Comparison of ENCODE assay signal across 9 mouse cellular contexts in genomic region chr4:42954297-42954696, GRCm38 (mm10). TPM values are rescaled to one million over a fixed set of nuclear protein-coding genes. Genes with fewer than 3 reads are reported as not detected.
DNase-seq lines count a peak whose midpoint lies in the region; ATAC-seq and TF ChIP-seq lines count a peak whose summit lies in the region.
"Had no signal": no experiment of that assay in that cellular context is flagged by ENCODE, and none has a peak within 500 bp of the region (broad histone marks: within the 10 kb centered on the region; RNA-seq: fewer than 3 reads in every experiment).

No protein-coding gene starts in this region.

- TF ChIP-seq EP300 in stomach, postnatal 0 days (optimal IDR thresholded peaks at IDR 0.05), result no peak

- H3K36me3 ChIP-seq in kidney, embryonic 14.5 days (ENCODE audit: control insufficient read depth, insufficient read depth, low read length), result peaks cover 15% of the 10 kb centered on the region
- H3K36me3 ChIP-seq in hindbrain, embryonic 16.5 days (ENCODE audit: control insufficient read depth, insufficient read depth, low read length), result peaks cover 23% of the 10 kb centered on the region
- H3K36me3 ChIP-seq in limb, embryonic 10.5 days, result peaks cover 38% of the 10 kb centered on the region
- no peaks in the 10 kb centered on the region for H3K36me3 ChIP-seq in myocyte (ENCODE audit: control insufficient read depth, insufficient read depth)
- peaks cover 2% of the 10 kb centered on the region; the same call in 1 of the 2 replicates for H3K36me3 ChIP-seq in stomach, postnatal 0 days (ENCODE audit: control insufficient read depth, insufficient read depth, low read length)

- WGBS in kidney, embryonic 14.5 days, result 6% methylated on average over 10 of the region's 10 CpGs
- 3% methylated on average over 10 of the region's 10 CpGs for WGBS in hindbrain, embryonic 16.5 days
- 7% methylated on average over 10 of the region's 10 CpGs for WGBS in limb, embryonic 10.5 days
- WGBS in stomach, postnatal 0 days, result 9% methylated on average over 10 of the region's 10 CpGs

- H3K4me1 ChIP-seq in kidney, embryonic 14.5 days (ENCODE audit: control insufficient read depth, insufficient read depth, low read length), result peaks cover 10% of the 10 kb centered on the region; the same call in 1 of the 2 replicates
- peaks cover 40% of the 10 kb centered on the region for H3K4me1 ChIP-seq in hindbrain, embryonic 16.5 days (ENCODE audit: control insufficient read depth, insufficient read depth, low read depth, low read length)
- peaks cover 42% of the 10 kb centered on the region for H3K4me1 ChIP-seq in limb, embryonic 10.5 days
- no peaks in the 10 kb centered on the region for H3K4me1 ChIP-seq in stomach, postnatal 0 days (replicated peaks; ENCODE audit: control insufficient read depth, insufficient read depth)

- no peak overlapping the region for H3K27ac ChIP-seq in kidney, embryonic 14.5 days (ENCODE audit: low read depth, low read length)
- H3K27ac ChIP-seq in hindbrain, embryonic 16.5 days (ENCODE audit: low read depth, low read length), result peak overlapping the region; percentile 75
- H3K27ac ChIP-seq in limb, embryonic 10.5 days, result no peak overlapping the region
- H3K27ac ChIP-seq in stomach, postnatal 0 days (replicated peaks), result peak overlapping the region; percentile 81
- H3K27ac ChIP-seq: lung, embryonic 15.5 days had no signal

- no peak overlapping the region for H3K9ac ChIP-seq in kidney, embryonic 14.5 days (ENCODE audit: low read depth, low read length)
- H3K9ac ChIP-seq in hindbrain, embryonic 16.5 days (ENCODE audit: low read depth, low read length), result no peak overlapping the region; the same call in none of the 2 replicates
- no peak overlapping the region for H3K9ac ChIP-seq in stomach, postnatal 0 days (ENCODE audit: low read length)
- H3K9ac ChIP-seq: lung, embryonic 15.5 days had no signal

- H3K9me3 ChIP-seq in kidney, embryonic 14.5 days (ENCODE audit: control insufficient read depth, low read length), result no peaks in the 10 kb centered on the region
- no peaks in the 10 kb centered on the region for H3K9me3 ChIP-seq in hindbrain, embryonic 16.5 days (ENCODE audit: control insufficient read depth, low read length)
- H3K9me3 ChIP-seq in limb, embryonic 10.5 days (replicated peaks), result no peaks in the 10 kb centered on the region
- H3K9me3 ChIP-seq in stomach, postnatal 0 days (ENCODE audit: control insufficient read depth, low read length), result no peaks in the 10 kb centered on the region
- H3K9me3 ChIP-seq: lung, embryonic 15.5 days had no signal

- H3K27me3 ChIP-seq in kidney, embryonic 14.5 days (ENCODE audit: control insufficient read depth, insufficient read depth, low read length), result no peaks in the 10 kb centered on the region
- H3K27me3 ChIP-seq in hindbrain, embryonic 16.5 days (replicated peaks; ENCODE audit: control insufficient read depth, insufficient read depth, low read length), result no peaks in the 10 kb centered on the region
- no peaks in the 10 kb centered on the region; the same call in 1 of the 2 replicates for H3K27me3 ChIP-seq in limb, embryonic 10.5 days (ENCODE audit: low read depth, poor library complexity, severe bottlenecking)
- H3K27me3 ChIP-seq in myocyte (ENCODE audit: control insufficient read depth, insufficient read depth, insufficient read length), result no peaks in the 10 kb centered on the region
- no peaks in the 10 kb centered on the region for H3K27me3 ChIP-seq in stomach, postnatal 0 days (ENCODE audit: control insufficient read depth, insufficient read depth, low read length)
- H3K27me3 ChIP-seq: lung, embryonic 15.5 days had no signal

- DNase-seq in kidney, adult 18-20 months, result peak; percentile 78
- peak; percentile 90 to 93 for DNase-seq in cerebellum, postnatal 25 days
- peak; percentile 81 to 82 for DNase-seq in gastrocnemius, adult 8-10 months (ENCODE audit: low spot score in 2 of 2)
- peak; percentile 82 for DNase-seq in limb, embryonic 10.5 days (ENCODE audit: low spot score)
- DNase-seq in stomach, postnatal 0 days (ENCODE audit: low spot score), result peak; percentile 76

- peak; percentile 92 for TF ChIP-seq CTCF in stomach, postnatal 0 days (IDR thresholded peaks at IDR 0.05; ENCODE audit: low read depth)

- no peak overlapping the region for H3ac ChIP-seq in myocyte (ENCODE audit: control insufficient read depth, insufficient read length)

- no peak for ATAC-seq in kidney, embryonic 14.5 days (ENCODE audit: low FRiP score, low TSS enrichment)
- no peak for ATAC-seq in hindbrain, embryonic 16.5 days
- ATAC-seq in stomach, postnatal 0 days (ENCODE audit: low FRiP score, low TSS enrichment), result no peak

- no peak overlapping the region for H3K4me3 ChIP-seq in kidney, embryonic 14.5 days (ENCODE audit: low read length)
- peak overlapping the region; percentile 29; the same call in 1 of the 2 replicates for H3K4me3 ChIP-seq in hindbrain, embryonic 16.5 days (ENCODE audit: low read length)
- no peak overlapping the region for H3K4me3 ChIP-seq in limb, embryonic 10.5 days
- peak overlapping the region; percentile 42 for H3K4me3 ChIP-seq in myocyte
- H3K4me3 ChIP-seq in stomach, postnatal 0 days (ENCODE audit: low read depth, low read length), result no peak overlapping the region
- H3K4me3 ChIP-seq: lung, embryonic 15.5 days had no signal

- TF ChIP-seq POLR2A in myocyte (IDR thresholded peaks at IDR 0.05; ENCODE audit: insufficient read length, low read depth), result no peak

- H3K4me2 ChIP-seq in kidney, embryonic 14.5 days (replicated peaks; ENCODE audit: low read depth, low read length), result no peak overlapping the region
- peak overlapping the region; percentile 93 for H3K4me2 ChIP-seq in hindbrain, embryonic 16.5 days (ENCODE audit: low read length)
- H3K4me2 ChIP-seq in myocyte (ENCODE audit: low read depth), result peak overlapping the region; percentile 71
- H3K4me2 ChIP-seq in stomach, postnatal 0 days (replicated peaks; ENCODE audit: low read depth), result no peak overlapping the region
- H3K4me2 ChIP-seq: lung, embryonic 15.5 days had no signal

- peaks cover 7% of the 10 kb centered on the region for H3K79me2 ChIP-seq in myocyte (ENCODE audit: control insufficient read depth, insufficient read depth)

TF ChIP-seq in myocyte, 11 proteins besides CTCF, POLR2A, EP300 and RAD21 (continues in another document):
- no peak for TF ChIP-seq MYOG (IDR thresholded peaks at IDR 0.05; ENCODE audit: control insufficient read depth in 1 of 3, insufficient read depth in 1 of 3, insufficient read length in 2 of 3, low read depth in 2 of 3)
- no peak for TF ChIP-seq E2F4 (IDR thresholded peaks at IDR 0.05; ENCODE audit: insufficient read depth)
- no peak for TF ChIP-seq MAX (IDR thresholded peaks at IDR 0.05; ENCODE audit: low read depth)
- TF ChIP-seq TCF12 (IDR thresholded peaks at IDR 0.05; ENCODE audit: insufficient read depth, poor library complexity, severe bottlenecking), result no peak
- TF ChIP-seq MYOD1 (IDR thresholded peaks at IDR 0.05; ENCODE audit: control insufficient read depth in 1 of 3, insufficient read length in 2 of 3, low read depth in 2 of 3), result no peak
- TF ChIP-seq CEBPB (IDR thresholded peaks at IDR 0.05; ENCODE audit: insufficient read depth, poor library complexity, severe bottlenecking), result no peak
- TF ChIP-seq POLR2AphosphoS2 (IDR thresholded peaks at IDR 0.05; ENCODE audit: insufficient read length, low read depth), result no peak
- TF ChIP-seq SRF (IDR thresholded peaks at IDR 0.05; ENCODE audit: control insufficient read depth, insufficient read length, low read depth), result no peak

RNA-seq across cellular contexts. Expression of gene Dnajb5, which starts 4.7 kb away (rescaled TPM):
- 5.1 and 6.8 TPM in 2 replicates for polyA plus RNA-seq in kidney, embryonic 14.5 days (2014; fragmentation: Nextera tagmentation; extraction: Ambion mirVana)
- 100 to 1,000 TPM; 203 to 225 (median 211) TPM for total RNA-seq in gastrocnemius, adult 8-10 months (2022)
- polyA plus RNA-seq in hindbrain, embryonic 16.5 days (2015; fragmentation: Nextera tagmentation; extraction: Ambion mirVana), result 44.9 and 45.7 TPM in 2 replicates
- polyA plus RNA-seq in limb, embryonic 10.5 days (2016; fragmentation: Nextera tagmentation; extraction: Ambion mirVana), result 7.0 and 8.8 TPM in 2 replicates
- polyA plus RNA-seq in myocyte (2012; fragmentation: generic; extraction: Trizol), result 32.8 TPM
- 9.0 and 9.4 TPM in 2 replicates for polyA plus RNA-seq in stomach, postnatal 0 days (2015; fragmentation: Nextera tagmentation; extraction: Ambion mirVana)

RNA-seq across cellular contexts. Expression of gene 1700022I11Rik, which starts 15.1 kb away (rescaled TPM):
- polyA plus RNA-seq in kidney, embryonic 14.5 days (2014; fragmentation: Nextera tagmentation; extraction: Ambion mirVana), result 0.34 and 0.37 TPM in 2 replicates
- not detected for total RNA-seq in gastrocnemius, adult 8-10 months (2022)
- polyA plus RNA-seq in hindbrain, embryonic 16.5 days (2015; fragmentation: Nextera tagmentation; extraction: Ambion mirVana), result 0.44 and 1.3 TPM in 2 replicates
- 0.51 and 0.87 TPM in 2 replicates for polyA plus RNA-seq in limb, embryonic 10.5 days (2016; fragmentation: Nextera tagmentation; extraction: Ambion mirVana)
- polyA plus RNA-seq in myocyte (2012; fragmentation: generic; extraction: Trizol), result 0.76 TPM
- polyA plus RNA-seq in stomach, postnatal 0 days (2015; fragmentation: Nextera tagmentation; extraction: Ambion mirVana), result 0.41 and 0.46 TPM in 2 replicates

RNA-seq across cellular contexts. Expression of gene Phf24, which starts 37.8 kb away (rescaled TPM):
- 0.41 and 1.1 TPM in 2 replicates for polyA plus RNA-seq in kidney, embryonic 14.5 days (2014; fragmentation: Nextera tagmentation; extraction: Ambion mirVana)
- total RNA-seq in gastrocnemius, adult 8-10 months (2022), result under 1 TPM; 0.27 to 0.67 (median 0.50) TPM
- polyA plus RNA-seq in hindbrain, embryonic 16.5 days (2015; fragmentation: Nextera tagmentation; extraction: Ambion mirVana), result 44.5 and 45.7 TPM in 2 replicates
- 0.16 TPM in 1 of 2 replicates, not detected in the other for polyA plus RNA-seq in limb, embryonic 10.5 days (2016; fragmentation: Nextera tagmentation; extraction: Ambion mirVana)
- polyA plus RNA-seq in myocyte (2012; fragmentation: generic; extraction: Trizol), result not detected
- 6.1 and 6.5 TPM in 2 replicates for polyA plus RNA-seq in stomach, postnatal 0 days (2015; fragmentation: Nextera tagmentation; extraction: Ambion mirVana)

RNA-seq across cellular contexts. Expression of gene Vcp, which starts 46.0 kb away (rescaled TPM):
- 351 and 554 TPM in 2 replicates for polyA plus RNA-seq in kidney, embryonic 14.5 days (2014; fragmentation: Nextera tagmentation; extraction: Ambion mirVana)
- 100 to 1,000 TPM; 252 to 285 (median 260) TPM for total RNA-seq in gastrocnemius, adult 8-10 months (2022)
- 478 and 502 TPM in 2 replicates for polyA plus RNA-seq in hindbrain, embryonic 16.5 days (2015; fragmentation: Nextera tagmentation; extraction: Ambion mirVana)
- 650 and 691 TPM in 2 replicates for polyA plus RNA-seq in limb, embryonic 10.5 days (2016; fragmentation: Nextera tagmentation; extraction: Ambion mirVana)
- polyA plus RNA-seq in myocyte (2012; fragmentation: generic; extraction: Trizol), result 334 TPM
- 280 and 282 TPM in 2 replicates for polyA plus RNA-seq in stomach, postnatal 0 days (2015; fragmentation: Nextera tagmentation; extraction: Ambion mirVana)

RNA-seq across cellular contexts. Expression of gene Fancg, which starts 56.0 kb away (rescaled TPM):
- polyA plus RNA-seq in kidney, embryonic 14.5 days (2014; fragmentation: Nextera tagmentation; extraction: Ambion mirVana), result 11.8 and 16.9 TPM in 2 replicates
- 1 to 10 TPM; 1.1 to 2.2 (median 1.5) TPM for total RNA-seq in gastrocnemius, adult 8-10 months (2022)
- polyA plus RNA-seq in hindbrain, embryonic 16.5 days (2015; fragmentation: Nextera tagmentation; extraction: Ambion mirVana), result 22.7 and 25.8 TPM in 2 replicates
- polyA plus RNA-seq in limb, embryonic 10.5 days (2016; fragmentation: Nextera tagmentation; extraction: Ambion mirVana), result 25.5 and 26.8 TPM in 2 replicates
- polyA plus RNA-seq in myocyte (2012; fragmentation: generic; extraction: Trizol), result 2.6 TPM
- polyA plus RNA-seq in stomach, postnatal 0 days (2015; fragmentation: Nextera tagmentation; extraction: Ambion mirVana), result 7.0 and 7.7 TPM in 2 replicates

Comparison
In these comparisons a context has a peak if more than half of its experiments do, and no peak if none do; other contexts are left out.
1. H3K27ac ChIP-seq: peak in hindbrain, embryonic 16.5 days (single experiment) and stomach, postnatal 0 days (single experiment); none in kidney, embryonic 14.5 days (single experiment) and limb, embryonic 10.5 days (single experiment).
2. H3K4me2 ChIP-seq: peak in hindbrain, embryonic 16.5 days (single experiment) and myocyte (single experiment); none in kidney, embryonic 14.5 days (single experiment) and stomach, postnatal 0 days (single experiment).
3. H3K4me3 ChIP-seq: peak in hindbrain, embryonic 16.5 days (single experiment) and myocyte (single experiment); none in kidney, embryonic 14.5 days (single experiment), limb, embryonic 10.5 days (single experiment) and stomach, postnatal 0 days (single experiment).
4. Peak in every context shown above with its lines, with median percentiles within 50 percentile points of each other: DNase-seq.